Mouse (Mus musculus) monocyte, adult 2 months (primary cell): ENCODE measurements at regions not wholly inside any gene's neighbourhood (a gene's known extent, or its start where the extent isn't known, plus 50 kb on each side); places are given as distances from the start of the nearest gene placed in this dataset.

Experiments
- DNase-seq, 2 experiments: peaks; one replicate each; pipeline ENCODE4 v3.0.0; 2022; ENCODE audit warnings: low spot score in 2 of 2, low read depth in 1 of 2

DNA sequence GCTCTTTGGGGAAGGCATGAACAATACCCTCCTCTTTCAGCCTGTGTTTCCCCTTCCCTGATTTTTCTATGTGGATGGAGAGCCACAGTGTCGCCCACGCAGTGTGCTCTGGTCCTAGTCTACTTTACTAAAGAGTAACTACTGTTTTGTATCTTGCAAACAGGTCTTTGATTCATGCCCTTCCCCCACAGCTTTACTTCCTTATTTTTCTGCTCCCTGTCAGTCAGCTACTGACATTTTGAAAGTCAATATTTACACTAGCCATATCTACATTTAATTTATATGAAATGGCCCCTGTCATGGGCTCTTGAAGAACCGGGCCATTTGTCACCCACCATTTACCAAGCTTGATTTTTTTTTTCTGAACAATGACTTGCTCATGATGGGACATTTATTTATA is 168.7 kb upstream of the Stt3b start:
- no peak for DNase-seq

DNA sequence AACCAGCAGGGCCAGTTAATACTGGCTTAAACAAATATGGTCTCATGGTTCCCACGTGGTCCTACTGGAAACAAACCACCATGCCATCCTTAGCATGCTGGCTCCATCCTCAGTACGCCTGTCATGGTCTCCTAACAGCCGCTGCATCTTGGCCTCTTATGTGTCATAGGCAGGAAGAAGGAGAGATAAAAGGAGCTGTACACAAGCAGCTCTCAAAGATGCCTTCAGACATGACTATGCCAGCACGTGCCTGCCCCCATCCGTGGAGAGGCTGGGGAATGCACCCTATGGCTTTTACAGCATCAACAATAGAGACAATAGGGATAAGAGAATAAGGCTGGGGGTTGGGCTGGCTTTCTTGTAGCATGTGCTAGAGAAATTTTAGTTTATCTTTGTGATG is 171.0 kb upstream of the Stt3b start:
- DNase-seq, result no peak

DNA sequence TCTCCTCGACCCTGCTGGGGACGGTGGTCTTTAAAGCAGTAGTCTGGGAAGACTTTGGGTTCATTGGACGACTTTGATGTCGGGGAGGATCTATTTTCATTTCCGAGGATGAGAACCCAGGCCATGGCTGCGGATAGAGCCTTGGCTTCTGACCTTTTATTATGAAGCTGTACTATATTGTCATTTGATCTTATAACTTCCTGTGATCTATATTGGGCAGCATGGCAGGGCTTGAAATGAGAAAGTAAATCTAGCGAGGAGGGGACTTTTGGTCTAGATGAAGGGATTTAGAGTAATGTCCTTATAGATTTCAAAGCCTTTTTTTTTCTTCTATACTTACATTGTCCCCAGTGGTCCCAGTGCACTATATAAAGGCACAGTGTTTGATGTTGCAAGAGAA is 172.8 kb upstream of the Stt3b start:
- DNase-seq, result no peak

DNA sequence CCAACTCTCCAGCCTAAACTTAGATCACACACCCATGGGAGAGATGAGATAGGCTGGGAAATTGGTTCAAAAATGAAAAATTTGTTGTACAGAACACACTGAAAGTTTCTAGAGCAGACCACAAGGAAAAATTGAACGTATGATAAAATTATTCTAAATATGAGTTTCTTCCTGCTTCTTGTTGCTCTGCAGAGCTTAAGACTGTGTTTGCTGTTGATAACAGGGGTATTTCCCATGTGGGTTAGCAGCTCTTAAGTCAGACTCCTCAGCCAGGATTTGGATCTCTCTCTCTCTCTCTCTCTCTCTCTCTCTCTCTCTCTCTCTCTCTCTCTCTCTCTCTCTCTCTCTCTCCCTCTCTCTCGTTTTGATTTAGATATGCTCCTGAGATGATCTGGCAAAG is 173.5 kb upstream of the Stt3b start:
- no peak for DNase-seq

DNA sequence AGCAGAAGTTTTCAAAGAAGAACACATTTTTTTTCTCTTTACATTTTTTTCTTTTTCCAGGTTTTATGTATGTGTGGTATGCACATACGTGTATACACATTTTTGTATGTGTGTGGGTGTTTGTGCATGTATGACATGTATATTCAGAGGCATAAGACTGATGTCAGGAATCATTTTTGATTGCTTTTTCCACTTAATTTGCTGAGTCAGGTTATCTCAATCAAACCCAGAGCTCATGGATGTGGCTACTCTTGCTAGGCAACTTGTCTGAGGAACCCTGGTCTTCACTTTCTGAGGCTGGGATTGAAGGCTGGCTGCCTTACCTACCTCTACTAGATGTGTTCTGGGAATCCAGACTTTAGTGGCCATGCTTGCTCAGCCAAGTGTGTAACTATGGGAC is 174.2 kb upstream of the Stt3b start:
- DNase-seq, result no peak

DNA sequence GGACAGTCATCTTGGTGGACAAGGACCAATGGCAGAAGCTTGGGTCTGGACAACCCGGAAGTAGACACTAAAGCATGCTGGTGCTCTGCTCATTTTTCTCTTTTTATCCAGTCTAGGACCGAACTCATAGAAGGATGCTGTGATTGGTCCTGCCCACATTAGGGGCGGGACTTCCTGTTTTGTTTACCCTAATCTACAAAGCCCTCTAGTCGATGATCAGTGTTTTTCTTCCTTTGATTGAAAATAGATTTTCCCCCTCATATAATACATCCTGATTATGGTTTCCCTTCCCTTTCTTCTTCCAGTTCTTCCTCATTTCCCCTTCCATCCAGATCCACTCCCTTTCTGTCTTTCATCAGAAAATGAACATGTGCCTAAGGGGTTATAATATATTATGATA is 175.0 kb upstream of the Stt3b start:
- DNase-seq, result no peak

DNA sequence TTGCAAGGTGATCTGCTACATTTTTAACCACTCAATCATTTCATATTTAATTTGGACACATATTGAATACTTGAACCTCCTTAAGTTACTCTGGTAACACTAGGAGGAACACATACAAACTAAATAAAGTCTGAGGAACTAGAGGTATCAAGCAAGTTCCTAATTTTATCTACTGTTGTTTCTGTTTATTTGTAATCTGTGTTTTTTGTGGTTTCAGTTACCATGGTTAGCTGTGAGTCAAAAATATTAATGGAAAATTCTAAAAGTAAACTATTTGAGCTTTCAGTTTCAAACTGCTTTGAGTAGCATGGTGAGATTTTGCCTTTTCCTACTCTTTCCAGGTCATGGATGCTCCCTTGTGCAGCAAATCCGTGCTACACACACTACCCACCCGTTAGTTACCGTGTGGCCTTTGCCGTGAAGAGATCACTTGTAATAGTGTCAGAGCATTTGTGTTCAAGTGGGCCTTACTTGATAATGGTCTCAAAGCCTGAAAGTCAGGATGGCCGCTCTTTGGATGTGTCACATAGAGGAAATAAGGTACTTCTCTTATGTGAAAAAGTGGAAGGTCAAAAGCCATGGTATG is 177.0 kb upstream of the Stt3b start:
- DNase-seq, result peak in 1 of 2 experiments; percentile 16

DNA sequence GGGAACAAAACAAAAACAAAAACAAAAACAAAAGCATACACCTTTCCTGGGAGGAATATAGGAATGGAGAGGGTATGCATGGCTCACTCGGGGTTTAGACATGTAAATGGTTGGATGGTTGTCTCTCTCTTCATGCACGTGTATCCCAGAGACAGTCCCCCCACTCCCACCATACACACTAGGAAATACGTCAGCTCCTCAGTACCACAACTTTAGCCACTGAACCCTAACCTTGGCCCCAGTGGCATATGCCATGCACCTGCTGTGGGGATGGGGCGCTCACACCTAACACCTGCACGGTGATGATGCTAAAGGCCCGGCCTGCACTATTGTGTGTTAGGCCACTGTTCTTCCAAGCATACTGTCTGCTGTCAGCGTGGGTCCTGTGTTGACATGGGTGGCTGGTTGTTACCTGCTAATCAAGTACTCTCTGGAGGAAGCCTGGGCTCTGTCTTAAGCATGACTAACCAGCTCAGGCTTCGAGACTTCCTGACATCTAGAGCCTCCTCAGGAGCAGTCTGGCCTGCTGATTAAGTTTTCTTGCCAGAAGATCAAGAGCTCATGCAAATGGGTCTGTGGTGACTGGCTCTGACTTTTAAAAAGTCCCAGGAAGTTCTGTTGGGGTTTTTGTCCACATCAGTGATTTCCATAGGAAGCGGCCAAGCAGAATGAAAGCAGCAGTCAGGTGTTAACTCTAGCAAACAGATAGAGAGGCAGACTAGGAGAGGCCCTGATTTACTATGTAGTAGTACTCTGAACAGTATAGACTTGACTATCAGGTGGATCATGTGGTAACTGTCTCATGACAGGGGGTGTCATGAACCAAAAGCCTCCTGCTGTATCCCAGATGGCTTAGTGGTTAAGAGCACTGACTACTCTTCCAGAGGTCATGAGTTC is 178.9 kb upstream of the Stt3b start:
- peak in 1 of 2 experiments; percentile 3 for DNase-seq

DNA sequence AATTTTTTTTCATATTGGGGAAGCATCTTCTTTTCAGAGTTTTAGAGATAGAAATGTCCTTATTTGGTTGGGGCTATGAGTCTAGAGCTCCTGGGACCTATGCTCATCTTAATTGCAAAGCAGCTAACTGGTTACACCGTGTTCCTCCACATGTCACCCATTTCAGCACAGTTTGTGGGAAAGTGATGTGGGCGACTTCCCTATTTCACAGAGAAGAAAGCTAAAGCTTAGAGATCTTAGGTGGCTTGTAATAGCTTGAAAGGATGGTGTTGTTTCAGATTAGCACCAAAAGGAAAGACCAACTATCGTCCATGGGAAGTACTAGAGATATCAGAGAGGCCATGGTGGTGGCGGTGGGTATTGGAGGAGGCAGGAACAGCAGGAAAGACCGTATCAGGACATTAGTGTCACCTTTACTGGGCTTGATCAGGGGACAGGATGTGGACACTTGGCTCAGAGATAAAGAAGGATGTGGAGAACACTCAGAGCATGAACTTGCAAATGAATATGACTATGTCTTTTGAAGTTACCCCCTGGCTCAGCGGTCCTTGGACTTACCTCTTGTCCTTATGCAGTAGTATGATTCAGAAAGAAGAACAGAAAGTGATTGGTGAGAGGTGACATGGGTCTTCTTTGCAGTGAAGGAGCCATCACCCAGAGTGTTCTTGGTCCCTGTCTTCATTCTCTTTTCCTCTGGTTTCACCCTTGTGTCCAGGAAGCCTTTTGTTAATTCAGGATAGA is 182.4 kb upstream of the Stt3b start:
- DNase-seq, result peak in 1 of 2 experiments; percentile 5

DNA sequence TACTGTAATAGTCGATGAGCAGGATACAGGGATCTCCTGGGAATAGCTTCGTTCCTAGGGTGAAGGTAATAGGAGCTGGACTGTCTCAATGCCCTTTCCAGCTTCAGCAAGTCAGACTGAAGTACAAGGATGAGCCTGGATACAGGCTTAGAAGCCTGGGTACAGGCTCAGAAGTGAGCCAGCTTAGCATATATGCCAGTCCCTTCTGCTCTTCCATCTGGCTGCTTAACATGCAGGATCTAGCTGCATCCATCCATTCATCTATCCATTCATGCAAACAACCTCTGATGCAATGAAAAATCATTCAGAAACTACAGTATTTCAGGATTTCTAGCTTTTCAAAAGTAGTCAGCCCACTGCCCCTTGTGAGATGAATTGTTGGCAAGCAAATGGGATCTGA is 183.5 kb upstream of the Stt3b start:
- DNase-seq, result no peak

DNA sequence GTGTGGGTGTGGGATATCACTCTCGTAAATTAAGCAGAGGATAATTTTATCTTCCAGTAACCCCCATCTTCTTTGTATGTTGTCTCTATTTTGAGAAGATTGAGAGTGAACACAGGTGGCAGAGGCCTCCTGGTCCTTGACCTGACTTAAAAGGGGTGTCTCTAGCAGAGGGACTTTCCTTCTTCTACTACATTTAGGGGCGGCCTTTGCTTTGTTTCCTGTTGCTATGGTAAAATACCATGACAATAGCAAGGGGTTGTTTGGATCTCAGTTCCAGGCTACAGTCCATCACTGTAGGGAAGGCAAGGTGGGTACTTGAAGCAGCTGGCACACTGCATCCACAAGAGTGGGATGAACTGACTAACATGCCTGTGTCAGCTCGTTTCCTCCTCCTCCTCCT is 189.3 kb upstream of the Stt3b start:
- DNase-seq, result no peak

DNA sequence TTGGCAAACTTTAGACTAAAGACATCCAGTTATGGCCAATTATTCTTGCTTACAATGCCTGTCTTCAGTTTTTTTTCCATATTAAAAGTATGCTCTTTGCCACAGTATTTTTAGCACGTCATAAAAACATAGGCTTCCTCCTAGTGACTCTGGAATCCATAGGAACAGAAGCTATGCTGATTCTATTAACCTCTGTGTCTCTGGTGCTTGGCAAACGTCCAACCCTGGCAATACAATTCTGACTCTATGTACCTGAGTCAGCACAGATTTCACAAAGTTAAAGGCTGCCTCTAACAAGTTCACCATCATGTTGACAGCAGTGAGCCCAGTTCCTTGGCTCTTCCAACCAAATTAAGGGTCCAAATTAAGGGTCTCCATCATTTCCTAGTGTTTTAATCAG is 194.6 kb upstream of the Stt3b start:
- no peak for DNase-seq

DNA sequence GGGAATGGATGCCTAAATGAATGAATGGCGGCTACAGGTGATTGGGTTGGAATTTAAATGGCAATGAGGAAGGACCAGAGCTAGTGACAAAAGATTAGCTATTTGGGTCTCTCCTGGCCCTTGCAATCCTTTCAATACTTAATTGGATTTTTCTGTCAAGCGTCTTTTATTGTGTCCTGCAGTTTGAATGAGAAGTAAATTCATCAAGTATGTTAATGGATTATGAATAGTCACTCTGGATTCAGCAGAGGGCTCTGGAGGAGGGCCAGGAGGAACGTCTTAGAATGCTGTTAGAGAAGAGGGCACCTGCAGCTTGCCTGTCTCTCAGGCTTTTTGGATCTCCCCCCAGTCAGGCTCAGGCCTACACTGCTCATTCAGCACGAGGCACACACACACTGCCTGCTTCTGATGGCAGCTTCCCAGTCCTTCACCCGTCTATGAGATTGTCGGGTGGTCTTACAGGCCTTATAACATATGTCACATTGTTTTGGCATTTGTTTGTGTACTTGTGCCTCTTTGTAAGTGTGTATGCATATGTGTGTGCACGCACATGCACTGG is 197.0 kb upstream of the Stt3b start:
- no peak for DNase-seq

DNA sequence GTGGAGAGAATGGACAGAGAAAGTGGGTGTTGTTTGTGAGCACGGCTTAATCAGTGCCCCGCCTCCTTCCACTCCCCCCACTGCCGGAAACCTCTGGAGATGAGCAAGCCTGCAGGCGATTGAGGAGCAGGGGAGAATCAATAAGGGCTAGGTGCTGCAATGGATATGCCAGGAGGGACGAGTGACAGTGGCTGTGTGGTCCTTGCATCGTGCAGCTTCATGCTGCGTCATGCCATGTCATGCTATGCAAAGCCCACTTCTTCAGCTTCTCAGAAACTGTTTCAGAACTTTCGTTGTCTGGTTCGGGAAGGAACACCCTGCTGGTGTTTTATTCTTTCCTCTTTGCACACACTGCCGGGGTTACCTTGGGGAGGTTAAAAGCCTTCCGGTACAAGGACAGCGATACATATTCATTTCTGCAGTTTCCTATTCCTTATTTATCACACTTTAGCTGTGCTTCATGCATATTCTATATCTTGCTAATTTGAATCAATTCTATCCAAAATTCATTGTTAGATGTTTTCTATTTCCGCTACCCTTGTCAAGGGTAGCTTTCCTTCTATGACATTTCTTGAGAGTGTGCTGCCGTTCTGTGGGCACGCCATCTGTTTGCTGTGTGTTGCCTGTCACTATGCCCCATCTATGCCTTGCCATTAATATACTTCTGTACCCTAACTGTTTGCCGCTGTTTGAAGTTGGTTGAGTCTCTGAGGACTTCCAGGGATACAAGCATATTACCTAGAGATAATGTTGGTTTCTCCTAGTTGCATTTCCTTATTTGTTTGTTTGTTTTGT is 202.8 kb upstream of the Stt3b start:
- no peak for DNase-seq

DNA sequence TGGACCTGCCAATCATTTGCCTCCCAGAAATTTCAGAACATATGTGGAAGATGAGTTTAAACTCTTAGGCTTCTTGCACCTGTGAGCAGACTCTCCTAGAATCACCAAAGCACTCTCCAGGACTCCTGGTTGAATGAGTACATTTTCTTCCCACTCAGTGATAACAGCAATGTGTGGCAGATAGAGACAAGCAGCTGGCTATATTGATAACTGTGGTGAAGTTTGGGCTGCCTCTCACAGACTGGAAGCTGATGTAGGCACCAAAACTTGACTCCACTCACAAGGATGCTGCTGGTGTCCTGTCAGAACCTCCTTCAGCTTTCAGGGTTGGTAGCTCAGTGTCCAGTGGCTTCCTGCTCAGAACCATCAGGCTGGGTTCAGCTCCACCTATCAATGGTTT is 207.7 kb upstream of the Stt3b start:
- no peak for DNase-seq

DNA sequence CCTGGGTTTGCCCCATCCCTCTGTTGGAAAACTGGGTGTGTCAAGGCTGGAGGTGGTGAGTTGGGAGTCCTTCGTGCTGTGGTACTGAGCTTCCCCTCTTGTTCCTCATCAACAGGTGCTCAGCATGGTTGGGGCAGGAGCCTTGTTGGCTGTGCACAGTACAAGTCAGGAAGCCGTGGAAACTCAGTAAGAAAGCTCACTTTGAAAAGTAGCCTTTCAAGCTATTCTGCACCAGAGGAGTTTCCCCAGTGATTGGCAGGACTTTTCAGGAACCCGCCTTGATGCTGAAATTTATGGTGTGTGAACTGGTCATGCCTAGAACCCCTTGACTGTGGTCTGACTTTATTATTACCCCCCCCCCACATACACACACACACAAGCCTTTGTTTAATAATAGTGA is 213.9 kb upstream of the Stt3b start:
- no peak for DNase-seq

DNA sequence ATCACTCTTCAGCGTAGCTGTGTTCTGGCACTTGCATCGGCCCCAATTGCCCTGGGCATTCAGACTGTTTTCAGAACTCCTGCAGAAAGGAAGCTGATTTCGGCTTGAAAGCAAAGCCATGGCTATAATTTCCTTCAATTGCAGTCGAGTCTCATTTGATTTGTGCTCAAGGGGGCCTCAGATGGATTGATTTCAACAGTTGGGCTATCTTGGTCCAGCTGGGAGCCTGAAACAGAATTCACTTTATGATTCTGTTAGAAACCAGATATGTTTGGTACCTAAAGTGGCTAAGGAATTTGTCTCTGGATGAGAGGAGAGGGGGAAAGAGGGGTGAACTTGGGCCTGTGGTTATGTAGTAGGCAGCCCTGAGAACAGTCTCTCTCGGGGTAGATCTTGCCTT is 214.4 kb upstream of the Stt3b start:
- DNase-seq, result no peak

DNA sequence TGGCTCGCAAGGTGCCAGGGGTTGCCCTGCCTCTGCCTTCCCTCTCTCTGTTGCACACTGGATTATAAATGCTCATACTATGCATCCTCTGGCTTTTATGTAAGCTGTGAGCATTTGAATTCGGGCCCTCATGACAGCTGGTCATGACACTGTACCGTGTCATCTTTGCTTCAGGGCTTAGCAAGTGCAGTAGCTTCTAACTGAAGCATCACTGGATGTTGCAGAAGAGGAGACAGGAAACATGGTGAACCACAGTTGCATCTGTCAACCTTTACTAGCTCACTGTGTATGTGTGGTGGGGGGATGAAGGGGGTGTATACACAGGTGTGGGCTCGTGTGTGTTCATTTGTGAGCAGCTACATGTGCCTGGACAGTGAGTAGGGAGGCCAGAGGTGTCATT is 216.1 kb upstream of the Stt3b start:
- no peak for DNase-seq

DNA sequence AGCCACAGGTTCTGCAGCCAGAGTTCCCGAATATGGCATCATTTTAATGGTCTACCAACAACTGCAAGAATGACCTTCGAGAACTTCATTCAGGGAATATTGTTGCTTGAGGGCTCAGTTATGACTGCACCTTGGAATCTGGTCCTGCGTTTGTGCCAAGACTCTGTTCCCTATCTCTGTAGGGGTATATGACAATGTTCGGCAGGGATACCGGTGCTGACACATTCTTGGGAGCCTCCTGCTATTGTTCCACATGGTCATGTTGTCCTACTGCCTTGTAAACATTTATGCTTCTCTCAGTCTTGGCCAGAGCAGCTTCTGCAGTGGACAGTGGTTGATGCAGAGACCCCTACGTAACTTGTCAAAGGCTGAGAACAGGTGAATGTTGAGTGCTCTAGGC is 216.8 kb upstream of the Stt3b start:
- DNase-seq, result no peak

DNA sequence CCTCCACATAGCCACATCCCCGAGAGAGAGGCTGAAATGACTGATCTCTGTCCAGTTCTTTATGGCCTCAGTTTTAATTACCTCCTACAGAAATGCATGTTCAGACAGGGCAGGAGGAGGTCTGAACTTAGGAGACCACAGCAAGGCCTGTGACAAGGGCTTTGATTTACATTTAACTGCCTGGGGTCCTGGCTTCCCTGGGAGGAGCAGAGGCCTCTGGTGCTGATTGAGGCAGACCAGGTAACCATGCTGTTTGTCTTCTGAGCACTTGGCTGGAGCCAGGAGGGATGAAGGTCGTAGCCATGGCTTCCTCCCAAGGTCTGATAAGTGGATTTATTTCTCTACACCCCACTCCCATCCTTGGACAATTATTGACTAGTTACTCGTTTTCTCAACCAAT is 224.0 kb upstream of the Stt3b start:
- no peak for DNase-seq

DNA sequence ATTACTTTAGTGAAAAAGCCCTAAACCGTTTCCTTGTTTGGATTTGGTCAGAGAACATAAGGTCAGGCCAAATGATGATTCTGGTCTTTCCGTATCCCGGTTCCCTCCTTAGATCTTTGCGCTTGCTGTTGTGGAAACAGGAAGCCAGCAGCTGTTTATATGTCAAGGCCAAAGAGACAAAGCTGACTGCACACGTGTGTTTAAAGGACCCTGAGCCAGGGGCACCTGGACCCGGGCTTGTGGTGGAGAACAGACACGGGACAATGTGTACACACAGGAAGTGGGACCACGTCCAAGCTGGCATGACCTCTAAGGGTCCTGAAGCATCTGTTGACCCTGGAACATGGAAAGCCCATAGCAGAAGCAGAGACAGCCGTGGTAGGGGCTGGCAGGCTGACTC is 233.4 kb upstream of the Stt3b start:
- no peak for DNase-seq
